ENCODE assay signal across 19 mouse cellular contexts in the genomic region with DNA sequence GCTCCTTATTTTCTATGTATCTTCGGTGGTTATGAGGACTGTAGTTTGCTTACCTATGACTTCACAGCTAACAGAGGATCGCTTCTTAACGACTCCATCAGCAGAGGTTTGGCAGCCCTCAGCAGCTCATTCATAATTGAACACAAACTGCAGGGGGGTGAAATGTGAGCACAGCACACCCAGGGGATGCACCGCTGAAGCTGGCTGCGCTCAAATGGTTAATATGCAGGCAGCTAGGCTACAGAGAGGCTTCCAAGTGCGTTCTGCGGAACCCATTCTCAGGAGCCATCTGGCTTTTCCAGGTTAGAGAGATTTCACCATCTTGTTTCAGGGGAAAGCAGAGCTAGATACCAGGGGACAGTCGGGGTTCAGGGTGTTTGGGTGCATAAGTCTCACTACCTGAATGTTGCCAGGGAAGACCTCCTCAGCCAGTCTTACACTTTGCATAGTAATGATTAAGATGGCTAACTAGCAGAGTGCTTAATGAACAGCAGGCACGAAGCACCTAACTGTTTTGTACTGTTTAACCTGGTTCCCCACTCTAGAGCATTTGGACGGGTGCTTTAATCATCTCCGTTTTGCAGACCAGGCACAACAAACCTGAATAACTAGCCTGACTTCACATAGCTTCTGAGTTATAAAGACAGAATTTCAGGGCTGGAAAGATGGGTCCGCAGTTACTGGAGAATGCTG. TPM values are rescaled to one million over a fixed set of nuclear protein-coding genes. Genes with fewer than 3 reads are reported as not detected.
A peak's percentile ranks its signal among the peaks of the same experiment; 100 is the strongest.
DNase-seq lines count a peak whose midpoint lies in the region; ATAC-seq lines count a peak whose summit lies in the region.
"Had no signal": no experiment of that assay in that cellular context is flagged by ENCODE, and none has a peak within 500 bp of the region (broad histone marks: within the 10 kb centered on the region; RNA-seq: fewer than 3 reads in every experiment).

No protein-coding gene starts in this region.

- peak; percentile 61 for ATAC-seq in hindbrain, embryonic 13.5 days (ENCODE audit: low FRiP score)
- ATAC-seq in embryonic facial prominence, embryonic 13.5 days (ENCODE audit: insufficient number of reproducible peaks, insufficient read depth, low FRiP score, low TSS enrichment, low read depth) = no peak
- peak; percentile 78 for ATAC-seq in midbrain, embryonic 16.5 days

- no peaks in the 10 kb centered on the region for H3K9me3 ChIP-seq in hindbrain, embryonic 13.5 days
- no peaks in the 10 kb centered on the region for H3K9me3 ChIP-seq in hindbrain, embryonic 10.5 days
- H3K9me3 ChIP-seq in embryonic facial prominence, embryonic 13.5 days = no peaks in the 10 kb centered on the region
- no peaks in the 10 kb centered on the region for H3K9me3 ChIP-seq in limb, embryonic 10.5 days (replicated peaks)
- H3K9me3 ChIP-seq in midbrain, embryonic 16.5 days (replicated peaks; ENCODE audit: control insufficient read depth, low read length, poor library complexity, severe bottlenecking) = no peaks in the 10 kb centered on the region

- peaks cover 8% of the 10 kb centered on the region for H3K4me1 ChIP-seq in hindbrain, embryonic 13.5 days (replicated peaks)
- peaks cover 15% of the 10 kb centered on the region for H3K4me1 ChIP-seq in hindbrain, embryonic 10.5 days (replicated peaks)
- no peaks in the 10 kb centered on the region; the same call in 1 of the 2 replicates for H3K4me1 ChIP-seq in embryonic facial prominence, embryonic 13.5 days
- peaks cover 21% of the 10 kb centered on the region for H3K4me1 ChIP-seq in limb, embryonic 10.5 days
- H3K4me1 ChIP-seq in midbrain, embryonic 16.5 days (ENCODE audit: control insufficient read depth, insufficient read depth, low read length) = no peaks in the 10 kb centered on the region; the same call in none of the 2 replicates

- H3K27me3 ChIP-seq in hindbrain, embryonic 13.5 days = no peaks in the 10 kb centered on the region
- H3K27me3 ChIP-seq in hindbrain, embryonic 10.5 days (ENCODE audit: insufficient read depth, poor library complexity, severe bottlenecking) = no peaks in the 10 kb centered on the region
- no peaks in the 10 kb centered on the region for H3K27me3 ChIP-seq in embryonic facial prominence, embryonic 13.5 days
- no peaks in the 10 kb centered on the region for H3K27me3 ChIP-seq in limb, embryonic 10.5 days (ENCODE audit: low read depth, poor library complexity, severe bottlenecking)
- H3K27me3 ChIP-seq in midbrain, embryonic 16.5 days (ENCODE audit: control insufficient read depth, insufficient read depth, low read depth, low read length) = no peaks in the 10 kb centered on the region

- 55% methylated on average over 12 of the region's 12 CpGs for WGBS in hindbrain, embryonic 13.5 days
- WGBS in hindbrain, embryonic 10.5 days = 67% methylated on average over 12 of the region's 12 CpGs
- 55% methylated on average over 12 of the region's 12 CpGs for WGBS in embryonic facial prominence, embryonic 13.5 days
- WGBS in limb, embryonic 10.5 days = 72% methylated on average over 12 of the region's 12 CpGs
- 53% methylated on average over 12 of the region's 12 CpGs for WGBS in midbrain, embryonic 16.5 days

- H3K9ac ChIP-seq in hindbrain, embryonic 13.5 days = no peak overlapping the region
- H3K9ac ChIP-seq in embryonic facial prominence, embryonic 13.5 days = no peak overlapping the region
- H3K9ac ChIP-seq in midbrain, embryonic 16.5 days (ENCODE audit: low read depth, low read length) = peak overlapping the region; percentile 17; the same call in 1 of the 2 replicates

- DNase-seq in hindbrain, embryonic 10.5 days (ENCODE audit: low spot score) = no peak
- no peak for DNase-seq in limb, embryonic 10.5 days (ENCODE audit: low spot score)
- no peak for DNase-seq in adrenal gland, postnatal 14 days
- DNase-seq in cerebellum, adult 9-11 months = no peak
- DNase-seq: cerebellum, adult 11 months; heart, postnatal 36 days; kidney, adult 18-20 months; lung, postnatal 36 days had no signal

- H3K4me3 ChIP-seq in hindbrain, embryonic 13.5 days = no peak overlapping the region
- no peak overlapping the region for H3K4me3 ChIP-seq in hindbrain, embryonic 10.5 days
- no peak overlapping the region for H3K4me3 ChIP-seq in embryonic facial prominence, embryonic 13.5 days
- no peak overlapping the region for H3K4me3 ChIP-seq in limb, embryonic 10.5 days
- H3K4me3 ChIP-seq in midbrain, embryonic 16.5 days (ENCODE audit: low read depth, low read length) = no peak overlapping the region
- H3K4me3 ChIP-seq: erythroblast, embryonic 14.5 days had no signal

- H3K36me3 ChIP-seq in hindbrain, embryonic 13.5 days = no peaks in the 10 kb centered on the region
- H3K36me3 ChIP-seq in hindbrain, embryonic 10.5 days = no peaks in the 10 kb centered on the region
- H3K36me3 ChIP-seq in embryonic facial prominence, embryonic 13.5 days = no peaks in the 10 kb centered on the region
- H3K36me3 ChIP-seq in limb, embryonic 10.5 days = no peaks in the 10 kb centered on the region
- H3K36me3 ChIP-seq in midbrain, embryonic 16.5 days (ENCODE audit: control insufficient read depth, insufficient read depth, low read length) = no peaks in the 10 kb centered on the region

- H3K4me2 ChIP-seq in hindbrain, embryonic 13.5 days = 0 out of 2 replicates have a peak overlapping the region, but pooled peaks have one; percentile 6
- H3K4me2 ChIP-seq in embryonic facial prominence, embryonic 13.5 days = peak overlapping the region; percentile 7; the same call in 1 of the 2 replicates
- H3K4me2 ChIP-seq in midbrain, embryonic 16.5 days (ENCODE audit: low read length) = no peak overlapping the region

- H3K27ac ChIP-seq in hindbrain, embryonic 13.5 days = peak overlapping the region; percentile 37; the same call in 1 of the 2 replicates
- no peak overlapping the region for H3K27ac ChIP-seq in hindbrain, embryonic 10.5 days
- H3K27ac ChIP-seq in embryonic facial prominence, embryonic 13.5 days = no peak overlapping the region
- 0 out of 2 replicates have a peak overlapping the region, but pooled peaks have one; percentile 16 for H3K27ac ChIP-seq in limb, embryonic 10.5 days
- no peak overlapping the region for H3K27ac ChIP-seq in midbrain, embryonic 16.5 days (ENCODE audit: low read length)

RNA-seq across cellular contexts. Expression of gene Anapc15-ps, which starts 21.5 kb away (rescaled TPM):
- polyA plus RNA-seq in hindbrain, embryonic 13.5 days (2015; fragmentation: Nextera tagmentation; extraction: Ambion mirVana) = not detected in 2 replicates
- polyA plus RNA-seq in hindbrain, embryonic 10.5 days (2016; fragmentation: Nextera tagmentation; extraction: Ambion mirVana) = not detected in 2 replicates
- not detected in 2 replicates for polyA plus RNA-seq in embryonic facial prominence, embryonic 13.5 days (2015; fragmentation: Nextera tagmentation; extraction: Ambion mirVana)
- polyA plus RNA-seq in limb, embryonic 10.5 days (2016; fragmentation: Nextera tagmentation; extraction: Ambion mirVana) = not detected in 2 replicates
- polyA plus RNA-seq in midbrain, embryonic 16.5 days (2015; fragmentation: Nextera tagmentation; extraction: Ambion mirVana) = not detected in 2 replicates
- total RNA-seq in adrenal gland, postnatal 14 days (2021) = not detected in 2 replicates
- total RNA-seq: adrenal gland, postnatal 4 days; heart, adult 8-10 months; heart, postnatal 36 days; layer of hippocampus, postnatal 14 days; left cerebral cortex, postnatal 25 days; MEL had no signal
- polyA plus RNA-seq: erythroblast, embryonic 14.5 days; liver, embryonic 16.5 days; thymus, postnatal 0 days had no signal

Comparison
In these comparisons a context has a peak if more than half of its experiments do, and no peak if none do; other contexts are left out.
1. H3K27ac ChIP-seq: peak in hindbrain, embryonic 13.5 days (single experiment) and limb, embryonic 10.5 days (single experiment); none in hindbrain, embryonic 10.5 days (single experiment), embryonic facial prominence, embryonic 13.5 days (single experiment) and midbrain, embryonic 16.5 days (single experiment).